Mouse (Mus musculus) thymus, adult 2 months (tissue): ENCODE data around the gene Immp2l.

Experiments used
- CTCF ChIP-seq: fragments of 200-500 bp; IDR thresholded peaks from 2 replicates; pipeline ENCODE4 v1.5.1; 2012; ENCODE audit warnings: mild to moderate bottlenecking, control low read depth, low read length, moderate library complexity, borderline replicate concordance; ENCODE audit not compliant: control insufficient read depth, poor library complexity, insufficient read depth; ENCODE audit errors: extremely low read depth
- POLR2A ChIP-seq: fragments of 200-500 bp; IDR thresholded peaks from 2 replicates; pipeline ENCODE4 v1.6.1; 2012; ENCODE audit warnings: mild to moderate bottlenecking, low read length, control low read depth, moderate library complexity; ENCODE audit not compliant: control insufficient read depth, poor library complexity, insufficient read depth; ENCODE audit errors: extremely low read depth

GRCm38 (mm10) chr12:41937751-41938150 is 913.9 kb downstream of the Immp2l start:
- TF ChIP-seq CTCF (no peak), POLR2A (no peak)
